Mouse (Mus musculus) erythroblast, embryonic 14.5 days (primary cell): Measurements from ENCODE around the gene F830045P16Rik. TPM values are rescaled to one million over a fixed set of nuclear protein-coding genes. Genes with fewer than 3 reads are reported as not detected.

Source experiments
- H3K27me3 ChIP-seq: 2 replicates; pipeline ENCODE4 v1.6.1; 2012; ENCODE audit warnings: inconsistent platforms; ENCODE audit not compliant: control insufficient read depth
- H3K36me3 ChIP-seq: 2 replicates; pipeline ENCODE4 v1.6.1; 2012; ENCODE audit warnings: mild to moderate bottlenecking, inconsistent platforms; ENCODE audit not compliant: control insufficient read depth
- H3K4me1 ChIP-seq: 2 replicates; pipeline ENCODE4 v1.6.1; 2012; ENCODE audit warnings: inconsistent platforms; ENCODE audit not compliant: control insufficient read depth
- H3K4me3 ChIP-seq: replicated peaks from 2 replicates; pipeline ENCODE3; 2012; ENCODE audit warnings: moderate library complexity, mild to moderate bottlenecking, inconsistent platforms
- H3K9me3 ChIP-seq: 2 replicates; pipeline ENCODE4 v1.6.1; 2012; ENCODE audit warnings: low read length, inconsistent platforms, mixed read lengths; ENCODE audit not compliant: control insufficient read depth
- GATA1 ChIP-seq: IDR thresholded peaks from 2 replicates; pipeline ENCODE4 v1.6.1; 2012; ENCODE audit warnings: low read length, inconsistent platforms, mixed read lengths
- TAL1 ChIP-seq: IDR thresholded peaks from 3 replicates; pipeline ENCODE4 v1.6.1; 2012; ENCODE audit warnings: low read length, inconsistent platforms, mixed read lengths
- polyA plus RNA-seq: library from polyadenylated mRNA; stranded (reverse); fragments of >175 nt; gene quantifications from 2 replicates; pipeline ENCODE4 v1.2.3, GENCODE M21; 2012

F830045P16Rik gene
- polyA plus RNA-seq, 1 experiment, result not detected

- Histone ChIP-seq H3K27me3 (0 out of 2 replicates have a peak, but pooled peaks cover 2% of the 10 kb centered on the region), H3K4me1 (peaks cover 4% of the 10 kb centered on the region), H3K36me3 (no peaks in the 10 kb centered on the region), H3K9me3 (no peaks in the 10 kb centered on the region), H3K4me3 (no peak overlapping the region)
- TF ChIP-seq GATA1 (no peak), TAL1 (no peak)
These were observed 101.2 kb downstream of the F830045P16Rik start for GRCm38 (mm10) chr2:129435154-129435553.

DNA sequence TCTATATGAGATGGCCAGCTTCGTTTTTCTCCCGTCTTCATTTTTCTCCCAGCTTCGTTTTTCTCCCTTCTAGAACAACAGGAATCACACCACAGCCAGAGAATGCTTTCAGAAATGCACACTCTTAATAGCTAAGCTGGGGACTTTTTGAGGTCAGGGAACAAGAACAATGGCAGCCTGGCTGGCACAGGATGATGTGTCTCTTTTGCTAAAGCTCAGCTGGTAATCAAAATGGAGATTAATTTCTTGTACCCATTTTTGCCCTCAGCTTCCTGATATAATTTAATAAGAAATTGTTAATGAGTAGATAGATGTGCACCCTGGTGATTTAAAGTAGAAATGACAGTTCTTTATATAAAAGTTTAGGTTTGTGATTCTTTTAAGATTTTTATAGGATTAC lies 112.7 kb downstream of the F830045P16Rik start:
- Histone ChIP-seq H3K36me3 (no peaks in the 10 kb centered on the region), H3K4me1 (peaks cover 4% of the 10 kb centered on the region; the same call in 1 of the 2 replicates), H3K27me3 (no peaks in the 10 kb centered on the region), H3K4me3 (no peak overlapping the region), H3K9me3 (no peaks in the 10 kb centered on the region)
- no peak for TF ChIP-seq GATA1
- TF ChIP-seq TAL1, result no peak

DNA sequence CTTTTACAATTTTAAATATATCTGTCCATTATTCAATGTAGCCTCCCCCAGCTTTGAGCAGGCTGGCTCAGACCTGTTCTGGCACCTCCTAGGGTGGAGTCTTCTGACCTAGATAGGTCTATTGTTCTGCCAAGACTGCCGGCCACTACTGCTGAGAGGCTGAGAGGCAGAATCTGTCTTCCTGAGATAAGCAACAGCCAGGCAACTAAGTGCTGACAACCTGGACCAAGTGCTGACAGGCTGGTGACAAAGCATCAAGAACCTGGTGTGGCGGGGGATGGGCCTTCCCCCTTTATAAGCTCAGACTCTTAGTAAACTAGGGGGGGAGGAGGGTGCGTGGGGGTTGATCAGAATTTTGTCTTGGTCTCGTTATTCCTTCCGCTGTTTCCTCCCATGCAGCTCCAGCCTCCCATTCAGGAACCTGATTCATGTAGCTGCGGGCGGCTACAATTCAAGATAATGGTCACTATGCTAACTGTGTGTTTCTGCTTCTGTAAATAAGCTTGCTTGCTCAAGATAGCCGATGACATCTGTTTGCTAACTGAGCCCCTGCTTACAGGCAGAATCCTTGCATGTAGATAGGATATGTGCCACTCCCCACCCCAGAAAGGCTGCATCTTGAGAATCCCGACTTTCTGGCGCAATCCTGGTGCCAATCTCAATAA lies 115.4 kb downstream of the F830045P16Rik start:
- Histone ChIP-seq H3K4me3 (no peak overlapping the region), H3K4me1 (peaks cover 4% of the 10 kb centered on the region; the same call in 1 of the 2 replicates), H3K27me3 (no peaks in the 10 kb centered on the region), H3K36me3 (no peaks in the 10 kb centered on the region), H3K9me3 (no peaks in the 10 kb centered on the region)
- no peak for TF ChIP-seq GATA1
- no peak for TF ChIP-seq TAL1

DNA sequence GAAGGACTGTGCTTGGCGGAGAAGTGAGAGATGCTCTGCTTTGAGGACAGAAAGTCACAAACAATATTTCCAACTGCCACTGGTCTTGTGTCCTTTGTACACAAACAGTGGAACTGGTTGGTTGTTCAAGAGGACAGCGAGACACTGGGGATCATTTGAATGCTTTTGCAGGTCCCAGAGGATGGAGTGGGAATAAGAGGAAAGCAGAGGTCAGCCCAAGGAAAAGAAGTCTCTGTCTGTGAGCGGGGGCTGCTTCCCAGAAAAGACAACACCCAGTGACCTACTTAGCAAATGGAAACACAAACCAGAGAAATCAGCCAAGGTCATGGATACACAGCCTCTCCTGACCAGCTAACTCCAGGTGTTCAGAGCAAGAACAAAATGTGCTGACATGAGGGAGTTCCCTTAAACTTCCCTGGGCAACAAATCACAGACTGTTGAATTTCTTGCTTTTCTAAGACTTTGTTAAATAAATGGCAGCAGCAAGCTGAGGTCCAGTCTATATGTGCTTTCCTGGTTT lies 117.0 kb downstream of the F830045P16Rik start:
- Histone ChIP-seq H3K9me3 (no peaks in the 10 kb centered on the region), H3K4me1 (peaks cover 4% of the 10 kb centered on the region; the same call in 1 of the 2 replicates)
- no peak for TF ChIP-seq GATA1
- TF ChIP-seq TAL1, result no peak

GRCm38 (mm10) chr2:129414593-129414992 lies 121.8 kb downstream of the F830045P16Rik start:
- TF ChIP-seq TAL1, result no peak
- no peak for TF ChIP-seq GATA1

More for the DNA sequence above, 117.0 kb downstream of the F830045P16Rik start:
- H3K36me3 ChIP-seq, result no peaks in the 10 kb centered on the region
- H3K4me3 ChIP-seq, result no peak overlapping the region
- H3K27me3 ChIP-seq, result no peaks in the 10 kb centered on the region

DNA sequence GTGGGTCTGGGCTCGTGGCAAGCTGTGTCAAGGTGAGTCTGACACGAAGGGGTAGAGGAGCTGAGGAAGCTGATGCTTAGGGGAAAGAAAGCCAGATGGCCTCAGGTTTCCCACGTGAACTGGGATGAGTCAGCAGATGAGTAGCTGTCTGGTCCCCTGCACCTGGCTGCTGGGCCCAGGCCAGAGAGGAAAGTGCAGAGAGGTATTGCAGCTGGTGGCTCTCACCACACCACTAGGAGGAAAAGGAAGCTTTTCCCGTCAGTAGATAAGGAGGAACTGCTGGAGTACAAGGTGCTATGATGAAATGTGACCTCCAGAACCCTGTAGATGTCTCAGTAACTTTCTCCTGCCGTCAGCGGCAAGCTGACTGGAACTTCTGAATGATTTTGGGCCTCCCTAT lies 122.9 kb downstream of the F830045P16Rik start:
- Histone ChIP-seq H3K36me3 (no peaks in the 10 kb centered on the region), H3K9me3 (no peaks in the 10 kb centered on the region), H3K4me1 (no peaks in the 10 kb centered on the region), H3K4me3 (no peak overlapping the region), H3K27me3 (no peaks in the 10 kb centered on the region)
- TF ChIP-seq GATA1 (no peak), TAL1 (no peak)

More at GRCm38 (mm10) chr2:129414593-129414992, 121.8 kb downstream of the F830045P16Rik start:
- Histone ChIP-seq H3K4me3 (no peak overlapping the region), H3K36me3 (no peaks in the 10 kb centered on the region), H3K27me3 (no peaks in the 10 kb centered on the region), H3K4me1 (no peaks in the 10 kb centered on the region), H3K9me3 (no peaks in the 10 kb centered on the region)

- H3K4me1 ChIP-seq, result peaks cover 6% of the 10 kb centered on the region
- no peaks in the 10 kb centered on the region for H3K27me3 ChIP-seq
These were observed 124.8 kb downstream of the F830045P16Rik start for GRCm38 (mm10) chr2:129411651-129412050.

DNA sequence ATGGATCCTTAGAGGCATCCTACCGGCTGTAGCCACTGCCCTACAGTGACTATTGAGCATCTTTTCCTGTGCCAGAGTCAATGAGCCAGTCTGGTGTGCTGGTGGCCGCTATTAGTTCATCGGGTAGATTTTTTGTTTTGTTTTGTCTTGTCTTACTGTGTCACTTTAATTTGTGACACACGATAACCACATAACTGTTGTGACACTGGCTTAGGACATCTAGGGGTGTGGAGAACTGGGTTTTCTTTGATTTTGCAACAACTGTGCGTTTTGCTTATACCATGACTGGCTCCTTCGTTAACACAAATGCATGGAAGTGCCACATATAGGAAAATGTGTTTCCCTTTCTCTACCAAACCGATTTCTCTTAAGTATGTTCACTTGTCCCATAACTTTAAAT lies 126.1 kb downstream of the F830045P16Rik start:
- TF ChIP-seq GATA1 (no peak), TAL1 (no peak)
- Histone ChIP-seq H3K9me3 (no peaks in the 10 kb centered on the region), H3K36me3 (no peaks in the 10 kb centered on the region), H3K27me3 (no peaks in the 10 kb centered on the region), H3K4me1 (peaks cover 6% of the 10 kb centered on the region), H3K4me3 (no peak overlapping the region)

More at GRCm38 (mm10) chr2:129411651-129412050, 124.8 kb downstream of the F830045P16Rik start:
- TF ChIP-seq TAL1 (no peak), GATA1 (no peak)
- Histone ChIP-seq H3K4me3 (no peak overlapping the region), H3K36me3 (no peaks in the 10 kb centered on the region), H3K9me3 (no peaks in the 10 kb centered on the region)

DNA sequence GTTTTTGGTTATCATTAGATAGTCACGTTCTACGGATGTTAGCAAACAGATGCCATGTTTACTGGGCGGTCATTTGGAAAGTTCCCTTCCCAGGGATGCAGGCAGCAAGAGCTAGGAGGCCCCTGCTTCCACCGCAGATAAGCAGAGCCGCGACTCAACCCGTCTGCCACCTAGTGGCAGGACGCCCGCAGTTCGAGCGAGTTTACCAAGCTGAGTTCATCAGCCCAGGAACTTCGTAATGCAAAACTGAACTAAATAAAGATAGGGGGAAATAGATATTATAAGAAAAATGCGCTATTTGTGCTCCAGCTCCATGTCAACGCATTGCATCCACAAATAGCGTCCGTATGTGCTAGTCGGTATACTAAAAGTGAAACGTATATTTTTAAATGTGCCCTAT lies 127.9 kb downstream of the F830045P16Rik start:
- no peak for TF ChIP-seq TAL1
- no peak for TF ChIP-seq GATA1
- Histone ChIP-seq H3K9me3 (no peaks in the 10 kb centered on the region), H3K4me1 (peaks cover 6% of the 10 kb centered on the region), H3K4me3 (no peak overlapping the region), H3K27me3 (no peaks in the 10 kb centered on the region), H3K36me3 (no peaks in the 10 kb centered on the region)

Other genes with a start within 250 kb of the F830045P16Rik start
- gene Ckap2l, start 239.4 kb downstream of the F830045P16Rik start, polyA plus RNA-seq, result 3.9 and 5.0 TPM in 2 replicates
- 0.02 TPM in 1 of 2 replicates, not detected in the other for gene Il1a, start 226.6 kb downstream of the F830045P16Rik start, polyA plus RNA-seq
- not detected in 2 replicates for gene Il1b, start 165.5 kb downstream of the F830045P16Rik start, polyA plus RNA-seq
- gene Sirpa, start 56.2 kb upstream of the F830045P16Rik start, polyA plus RNA-seq, result 0.36 and 0.53 TPM in 2 replicates
- not detected in 2 replicates for gene Pdyn, start 163.2 kb upstream of the F830045P16Rik start, polyA plus RNA-seq